Mouse (Mus musculus) kidney, adult 9 months (tissue): ENCODE data around the gene Rpp38.

Source experiments
- DNase-seq: peaks from one replicate; pipeline ENCODE4 v3.0.0; 2022

Gene Rpp38

DNA sequence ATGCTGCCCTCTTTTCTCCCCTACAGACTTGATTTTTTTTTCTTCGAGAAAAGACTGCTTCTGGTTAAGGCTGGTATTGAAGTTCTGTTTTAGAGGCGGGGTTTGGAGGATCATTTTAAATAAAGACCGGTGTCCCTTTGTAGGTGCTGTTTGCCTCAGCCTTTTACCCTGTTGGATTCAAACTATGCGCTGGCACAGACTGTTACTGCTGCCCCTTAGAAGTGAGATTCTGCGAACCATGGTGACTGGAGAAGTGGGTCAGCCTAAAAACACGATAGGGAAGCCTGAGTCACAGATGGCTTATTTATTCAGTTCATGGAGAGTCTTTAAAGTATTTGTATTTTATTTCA, 47.3 kb downstream of the Rpp38 start:
- DNase-seq: no peak

DNA sequence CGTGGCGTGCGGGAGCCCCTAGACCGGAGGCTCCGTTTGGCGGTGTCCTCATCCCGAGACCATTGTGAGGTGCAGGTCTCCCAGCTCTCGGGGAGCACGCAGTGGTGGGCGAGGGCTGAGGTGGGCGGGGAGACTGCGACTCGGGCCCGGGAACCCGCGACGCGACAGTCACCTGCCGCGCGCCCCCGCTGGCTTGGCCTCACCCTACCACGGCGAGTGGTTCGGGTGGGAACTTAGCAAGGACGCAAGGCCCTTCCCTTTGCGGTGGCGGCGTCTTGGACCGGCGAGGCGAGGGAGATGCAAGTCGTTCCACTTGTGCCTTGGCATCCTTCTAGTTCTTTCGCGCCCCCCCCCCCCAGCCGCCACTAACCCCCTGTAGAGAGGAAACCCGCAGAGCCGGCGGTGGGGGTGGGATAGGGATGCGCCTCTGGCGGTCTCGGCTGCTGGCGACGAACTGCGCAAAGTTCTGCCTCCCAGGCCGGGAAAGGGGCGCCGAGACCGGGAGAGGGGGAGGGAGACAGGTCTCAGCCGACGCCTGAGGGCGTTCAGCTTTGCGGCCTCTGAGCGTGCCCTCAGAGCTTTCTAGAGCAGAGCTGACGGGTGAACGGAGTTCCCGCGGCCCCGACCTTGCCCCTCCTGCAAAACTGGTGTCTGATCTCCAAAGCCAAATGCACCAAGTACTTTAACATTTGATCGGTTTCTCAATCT, 47.8 kb downstream of the Rpp38 start:
- DNase-seq: peak; percentile 31

- DNase-seq: peak; percentile 100
Measured at GRCm38 (mm10) chr2:3283602-3284472, 48.6 kb downstream of the Rpp38 start, which contains the start of gene Nmt2. Gene Nmt2 (plus strand): TSS chr2:3284212.

- DNase-seq: peak; percentile 26
Measured at GRCm38 (mm10) chr2:3282866-3283601, 49.4 kb downstream of the Rpp38 start.

- no peak for DNase-seq
Measured at GRCm38 (mm10) chr2:3281311-3281710, 51.1 kb downstream of the Rpp38 start.
